9 mouse cellular contexts compared by ENCODE assay signal in genomic region chr17:71164991-71165390, GRCm38 (mm10). TPM values are rescaled to one million over a fixed set of nuclear protein-coding genes. Genes with fewer than 3 reads are reported as not detected.
DNase-seq lines count a peak whose midpoint lies in the region; ATAC-seq lines count a peak whose summit lies in the region.
"Had no signal": no experiment of that assay in that cellular context is flagged by ENCODE, and none has a peak within 500 bp of the region (broad histone marks: within the 10 kb centered on the region; RNA-seq: fewer than 3 reads in every experiment).

No protein-coding gene starts in this region.

- no peaks in the 10 kb centered on the region for H3K9me3 ChIP-seq in liver, embryonic 13.5 days (replicated peaks)
- H3K9me3 ChIP-seq in hindbrain, embryonic 16.5 days (ENCODE audit: control insufficient read depth, low read length), result no peaks in the 10 kb centered on the region

- H3K9ac ChIP-seq in liver, embryonic 13.5 days, result no peak overlapping the region
- no peak overlapping the region for H3K9ac ChIP-seq in hindbrain, embryonic 16.5 days (ENCODE audit: low read depth, low read length)

- no peaks in the 10 kb centered on the region for H3K36me3 ChIP-seq in liver, embryonic 13.5 days
- H3K36me3 ChIP-seq in hindbrain, embryonic 16.5 days (ENCODE audit: control insufficient read depth, insufficient read depth, low read length), result no peaks in the 10 kb centered on the region

- no peak overlapping the region for H3K4me2 ChIP-seq in liver, embryonic 13.5 days
- no peak overlapping the region for H3K4me2 ChIP-seq in hindbrain, embryonic 16.5 days (ENCODE audit: low read length)

- H3K4me1 ChIP-seq in liver, embryonic 13.5 days (replicated peaks), result peaks cover 54% of the 10 kb centered on the region
- no peaks in the 10 kb centered on the region for H3K4me1 ChIP-seq in hindbrain, embryonic 16.5 days (ENCODE audit: control insufficient read depth, insufficient read depth, low read depth, low read length)

- no peaks in the 10 kb centered on the region for H3K27me3 ChIP-seq in liver, embryonic 13.5 days
- no peaks in the 10 kb centered on the region for H3K27me3 ChIP-seq in hindbrain, embryonic 16.5 days (replicated peaks; ENCODE audit: control insufficient read depth, insufficient read depth, low read length)

- H3K27ac ChIP-seq in liver, embryonic 13.5 days, result peak overlapping the region; percentile 72
- H3K27ac ChIP-seq in hindbrain, embryonic 16.5 days (ENCODE audit: low read depth, low read length), result no peak overlapping the region

- H3K4me3 ChIP-seq in liver, embryonic 13.5 days (replicated peaks), result no peak overlapping the region
- H3K4me3 ChIP-seq in hindbrain, embryonic 16.5 days (ENCODE audit: low read length), result no peak overlapping the region
- H3K4me3 ChIP-seq: erythroblast, embryonic 14.5 days had no signal

- WGBS in liver, embryonic 13.5 days (ENCODE audit: insufficient replicate concordance), result 31% methylated on average over 6 of the region's 6 CpGs
- WGBS in hindbrain, embryonic 16.5 days, result 82% methylated on average over 6 of the region's 6 CpGs

- peak; percentile 62 to 80 for DNase-seq in heart, adult 9 months (ENCODE audit: low spot score in 2 of 2)
- DNase-seq in heart, postnatal 4 days, result no peak
- DNase-seq in 416B (ENCODE audit: low read depth), result peak; percentile 96
- peak; percentile 86 for DNase-seq in brain, adult 2 months (ENCODE audit: low read depth, low spot score)
- DNase-seq in liver, embryonic 13.5 days, result no peak
- DNase-seq in ovary, postnatal 36 days (ENCODE audit: low spot score), result no peak
- DNase-seq in T-cell, adult 2 months (ENCODE audit: low spot score), result no peak

- peak; percentile 72 for ATAC-seq in liver, embryonic 13.5 days (ENCODE audit: low read depth)
- no peak for ATAC-seq in hindbrain, embryonic 16.5 days

RNA-seq across cellular contexts. Expression of gene Lpin2, which starts 17.4 kb away (rescaled TPM):
- total RNA-seq in heart, postnatal 4 days (2021), result 10 to 100 TPM; 16.3 to 19.5 TPM
- polyA plus RNA-seq in liver, embryonic 13.5 days (2015; fragmentation: Nextera tagmentation; extraction: Ambion mirVana), result 38.0 and 43.2 TPM in 2 replicates
- polyA plus RNA-seq in hindbrain, embryonic 16.5 days (2015; fragmentation: Nextera tagmentation; extraction: Ambion mirVana), result 42.5 and 47.6 TPM in 2 replicates

Comparison
In these comparisons a context has a peak if more than half of its experiments do, and no peak if none do; other contexts are left out.
1. DNase-seq: peak in heart, adult 9 months (2 of 2), 416B (single experiment) and brain, adult 2 months (single experiment); none in heart, postnatal 4 days (single experiment), liver, embryonic 13.5 days (single experiment), ovary, postnatal 36 days (single experiment) and T-cell, adult 2 months (single experiment).